Mouse (Mus musculus): ENCODE measurements at regions not wholly inside any gene's neighbourhood (a gene's known extent, or its start where the extent isn't known, plus 50 kb on each side); places are given as distances from the start of the nearest gene placed in this dataset.

- H3K27ac ChIP-seq (ENCODE audit: insufficient read depth, low read depth, low read length) = no peak overlapping the region
- TF ChIP-seq POLR2A (IDR thresholded peaks at IDR 0.05; ENCODE audit: borderline replicate concordance, low read depth, low read length) (no peak), CTCF (IDR thresholded peaks at IDR 0.05; ENCODE audit: low read depth, low read length) (no peak)
- no peaks in the 10 kb centered on the region for H3K4me1 ChIP-seq (ENCODE audit: control insufficient read depth, insufficient read depth, low read length)
These were observed 170.0 kb upstream of the Tut7 start for GRCm38 (mm10) chr13:59992780-59993501.

GRCm38 (mm10) chr13:59992346-59992745 is 169.4 kb upstream of the Tut7 start:
- no peak for TF ChIP-seq POLR2A (IDR thresholded peaks at IDR 0.05; ENCODE audit: borderline replicate concordance, low read depth, low read length)
- TF ChIP-seq CTCF (IDR thresholded peaks at IDR 0.05; ENCODE audit: low read depth, low read length) = no peak
- no peak overlapping the region for H3K4me3 ChIP-seq (ENCODE audit: insufficient read depth, low read length)
- no peak overlapping the region for H3K27ac ChIP-seq (ENCODE audit: insufficient read depth, low read depth, low read length)
- no peaks in the 10 kb centered on the region for H3K4me1 ChIP-seq (ENCODE audit: control insufficient read depth, insufficient read depth, low read length)

More at GRCm38 (mm10) chr13:59992780-59993501, 170.0 kb upstream of the Tut7 start:
- H3K4me3 ChIP-seq (ENCODE audit: insufficient read depth, low read length) = no peak overlapping the region

DNA sequence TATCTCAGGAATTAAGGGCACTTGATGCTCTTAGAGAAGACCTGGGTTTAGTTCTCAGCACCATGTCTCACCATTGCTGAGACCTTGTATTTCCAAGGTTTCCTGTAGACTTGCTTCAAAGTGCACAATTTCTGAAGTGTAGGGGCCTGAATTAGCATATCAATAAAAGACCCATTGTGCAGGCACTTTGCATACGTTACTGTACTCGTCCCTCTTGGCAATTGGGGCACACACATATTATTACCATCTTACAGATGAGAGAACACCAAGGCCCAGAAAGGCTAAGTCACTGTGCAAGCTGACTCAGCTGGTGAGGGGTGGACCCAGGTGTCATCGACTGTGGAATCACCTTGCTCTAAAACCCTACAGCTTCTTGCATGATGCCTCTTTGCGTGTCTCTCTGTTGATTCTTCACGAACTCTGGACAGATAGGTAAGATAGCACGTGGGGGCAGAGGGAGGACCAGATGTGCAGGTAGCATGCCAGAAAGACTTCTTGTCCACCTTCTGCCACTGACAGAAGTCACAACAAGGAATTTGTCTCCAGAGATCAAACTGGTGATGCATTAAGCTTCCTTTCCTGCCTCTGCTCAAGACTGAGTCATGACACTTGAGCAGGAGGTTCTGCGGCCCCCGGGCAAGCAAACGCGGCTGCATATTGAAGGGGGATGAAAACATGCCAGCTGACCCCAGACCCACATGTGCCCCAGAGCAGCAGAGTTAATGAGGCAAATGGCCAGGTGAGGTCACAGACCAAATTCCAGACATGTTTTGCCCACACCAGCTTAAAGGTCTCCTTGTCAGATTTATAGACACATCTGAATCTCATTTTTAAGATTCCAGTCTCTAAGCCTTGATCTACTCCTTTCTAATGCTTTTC is 167.7 kb upstream of the Tut7 start:
- Histone ChIP-seq H3K4me1 (ENCODE audit: control insufficient read depth, insufficient read depth, low read length) (no peaks in the 10 kb centered on the region), H3K4me3 (ENCODE audit: insufficient read depth, low read length) (no peak overlapping the region), H3K27ac (ENCODE audit: insufficient read depth, low read depth, low read length) (no peak overlapping the region)
- TF ChIP-seq POLR2A (IDR thresholded peaks at IDR 0.05; ENCODE audit: borderline replicate concordance, low read depth, low read length) (no peak), CTCF (IDR thresholded peaks at IDR 0.05; ENCODE audit: low read depth, low read length) (no peak)

DNA sequence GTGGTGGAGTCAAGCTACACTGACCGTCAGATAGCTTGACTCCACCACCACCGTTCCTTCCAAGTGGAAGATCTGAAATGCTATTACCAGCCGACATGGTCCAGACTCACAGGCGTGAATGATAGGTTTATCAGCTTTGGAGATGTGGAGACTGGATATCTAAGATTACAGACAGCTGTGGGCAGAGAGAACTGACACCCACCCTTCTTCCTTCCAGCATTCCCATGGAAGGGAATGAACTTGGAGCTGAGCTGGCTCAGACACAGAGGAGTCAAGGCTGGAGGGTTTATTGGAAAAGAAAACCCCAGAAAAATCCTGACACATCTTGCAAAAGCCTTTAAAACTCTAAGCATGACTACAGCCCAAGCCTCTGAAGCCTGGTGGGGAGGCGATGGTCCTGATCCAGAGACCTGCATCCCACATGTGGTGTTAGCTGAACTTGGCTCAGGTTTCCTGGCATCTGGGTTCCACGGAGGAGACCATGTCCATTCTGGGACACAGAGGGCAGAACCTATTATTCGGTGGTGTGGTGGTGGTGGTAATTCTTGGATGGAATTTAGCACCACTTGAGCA is 165.5 kb upstream of the Tut7 start:
- Histone ChIP-seq H3K4me3 (ENCODE audit: insufficient read depth, low read length) (no peak overlapping the region), H3K27ac (ENCODE audit: insufficient read depth, low read depth, low read length) (no peak overlapping the region), H3K4me1 (ENCODE audit: control insufficient read depth, insufficient read depth, low read length) (no peaks in the 10 kb centered on the region)
- TF ChIP-seq CTCF (IDR thresholded peaks at IDR 0.05; ENCODE audit: low read depth, low read length) (no peak), POLR2A (IDR thresholded peaks at IDR 0.05; ENCODE audit: borderline replicate concordance, low read depth, low read length) (no peak)

- Histone ChIP-seq H3K4me1 (ENCODE audit: control insufficient read depth, insufficient read depth, low read length) (no peaks in the 10 kb centered on the region), H3K27ac (ENCODE audit: insufficient read depth, low read depth, low read length) (no peak overlapping the region), H3K4me3 (ENCODE audit: insufficient read depth, low read length) (no peak overlapping the region)
- TF ChIP-seq CTCF (IDR thresholded peaks at IDR 0.05; ENCODE audit: low read depth, low read length) = no peak
- no peak for TF ChIP-seq POLR2A (IDR thresholded peaks at IDR 0.05; ENCODE audit: borderline replicate concordance, low read depth, low read length)
These were observed 153.5 kb upstream of the Tut7 start for GRCm38 (mm10) chr13:59976425-59976824.

GRCm38 (mm10) chr13:59972093-59972427 is 149.1 kb upstream of the Tut7 start:
- H3K27ac ChIP-seq (ENCODE audit: insufficient read depth, low read depth, low read length) = no peak overlapping the region
- TF ChIP-seq POLR2A (IDR thresholded peaks at IDR 0.05; ENCODE audit: borderline replicate concordance, low read depth, low read length) (no peak), CTCF (IDR thresholded peaks at IDR 0.05; ENCODE audit: low read depth, low read length) (no peak)
- H3K4me1 ChIP-seq (ENCODE audit: control insufficient read depth, insufficient read depth, low read length) = no peaks in the 10 kb centered on the region
- no peak overlapping the region for H3K4me3 ChIP-seq (ENCODE audit: insufficient read depth, low read length)

GRCm38 (mm10) chr13:59971231-59972092 is 148.5 kb upstream of the Tut7 start:
- Histone ChIP-seq H3K27ac (ENCODE audit: insufficient read depth, low read depth, low read length) (no peak overlapping the region), H3K4me1 (ENCODE audit: control insufficient read depth, insufficient read depth, low read length) (no peaks in the 10 kb centered on the region), H3K4me3 (ENCODE audit: insufficient read depth, low read length) (no peak overlapping the region)
- TF ChIP-seq POLR2A (IDR thresholded peaks at IDR 0.05; ENCODE audit: borderline replicate concordance, low read depth, low read length) = no peak
- no peak for TF ChIP-seq CTCF (IDR thresholded peaks at IDR 0.05; ENCODE audit: low read depth, low read length)

DNA sequence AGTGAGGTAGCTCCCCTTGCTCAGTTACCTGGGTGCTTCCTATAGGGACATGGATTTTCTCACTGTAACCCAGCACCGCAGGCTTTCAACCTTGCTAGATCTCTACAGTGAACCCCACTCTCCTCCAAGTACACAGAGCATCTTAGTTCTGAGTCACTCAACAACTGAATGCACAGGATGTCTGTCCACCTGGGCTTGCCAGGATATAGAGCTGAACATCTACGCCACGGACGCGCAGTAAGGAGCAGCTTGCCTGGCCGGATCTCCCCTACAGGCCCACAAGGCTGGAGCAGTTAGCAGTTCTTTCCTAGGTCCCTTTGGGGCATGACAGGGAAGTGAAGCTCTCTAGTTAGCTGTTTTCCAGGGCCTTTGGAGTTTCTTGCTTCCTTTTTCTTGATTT is 147.5 kb upstream of the Tut7 start:
- Histone ChIP-seq H3K4me3 (ENCODE audit: insufficient read depth, low read length) (no peak overlapping the region), H3K4me1 (ENCODE audit: control insufficient read depth, insufficient read depth, low read length) (no peaks in the 10 kb centered on the region), H3K27ac (ENCODE audit: insufficient read depth, low read depth, low read length) (no peak overlapping the region)
- TF ChIP-seq CTCF (IDR thresholded peaks at IDR 0.05; ENCODE audit: low read depth, low read length) = no peak
- no peak for TF ChIP-seq POLR2A (IDR thresholded peaks at IDR 0.05; ENCODE audit: borderline replicate concordance, low read depth, low read length)

DNA sequence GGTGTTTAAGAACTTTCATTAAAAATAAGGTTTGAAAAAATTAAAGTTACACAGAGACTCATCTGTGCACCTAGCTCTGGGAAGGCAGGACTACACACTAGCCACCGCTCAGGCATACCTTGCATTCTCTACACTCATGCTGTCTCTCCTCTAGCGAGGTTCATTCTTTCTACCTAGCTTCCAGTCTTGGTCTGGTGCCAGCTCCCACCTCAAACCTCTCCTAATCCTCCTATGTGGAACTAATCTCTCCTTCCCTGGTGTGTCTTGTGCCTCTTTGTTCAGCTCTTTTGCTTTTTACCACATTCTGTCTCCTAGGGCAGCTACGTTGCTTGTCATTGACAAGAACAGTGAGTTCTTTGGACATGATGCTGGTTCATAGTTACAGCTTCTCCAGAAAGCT is 146.5 kb upstream of the Tut7 start:
- H3K4me3 ChIP-seq (ENCODE audit: insufficient read depth, low read length) = no peak overlapping the region
- TF ChIP-seq POLR2A (IDR thresholded peaks at IDR 0.05; ENCODE audit: borderline replicate concordance, low read depth, low read length) (no peak), CTCF (IDR thresholded peaks at IDR 0.05; ENCODE audit: low read depth, low read length) (no peak)
- H3K4me1 ChIP-seq (ENCODE audit: control insufficient read depth, insufficient read depth, low read length) = no peaks in the 10 kb centered on the region
- no peak overlapping the region for H3K27ac ChIP-seq (ENCODE audit: insufficient read depth, low read depth, low read length)
